Mouse (Mus musculus): Measurements from ENCODE around the gene Gm42669. TPM values are rescaled to one million over a fixed set of nuclear protein-coding genes. Genes with fewer than 3 reads are reported as not detected.

Gm42669 gene
- polyA plus RNA-seq, 1 experiment from 2014 or later = 0.72 TPM

GRCm38 (mm10) chr5:107497519-107498501 lies 9.6 kb upstream of the Gm42669 start:
- Histone ChIP-seq H3K36me3 (no peaks in the 10 kb centered on the region), H3K4me1 (peaks cover 9% of the 10 kb centered on the region), H3K4me3 (replicated peaks) (peak overlapping the region; percentile 39), H3K27ac (replicated peaks) (peak overlapping the region; percentile 80), H3K4me2 (peak overlapping the region; percentile 56), H3K9me3 (replicated peaks) (no peaks in the 10 kb centered on the region), H3K9ac (replicated peaks) (peak overlapping the region; percentile 34; the same call in 1 of the 2 replicates), H3K27me3 (replicated peaks) (no peaks in the 10 kb centered on the region)
- ATAC-seq (ENCODE audit: low FRiP score) = peak; percentile 94
- WGBS = 29% methylated on average over 10 of the region's 10 CpGs

DNA sequence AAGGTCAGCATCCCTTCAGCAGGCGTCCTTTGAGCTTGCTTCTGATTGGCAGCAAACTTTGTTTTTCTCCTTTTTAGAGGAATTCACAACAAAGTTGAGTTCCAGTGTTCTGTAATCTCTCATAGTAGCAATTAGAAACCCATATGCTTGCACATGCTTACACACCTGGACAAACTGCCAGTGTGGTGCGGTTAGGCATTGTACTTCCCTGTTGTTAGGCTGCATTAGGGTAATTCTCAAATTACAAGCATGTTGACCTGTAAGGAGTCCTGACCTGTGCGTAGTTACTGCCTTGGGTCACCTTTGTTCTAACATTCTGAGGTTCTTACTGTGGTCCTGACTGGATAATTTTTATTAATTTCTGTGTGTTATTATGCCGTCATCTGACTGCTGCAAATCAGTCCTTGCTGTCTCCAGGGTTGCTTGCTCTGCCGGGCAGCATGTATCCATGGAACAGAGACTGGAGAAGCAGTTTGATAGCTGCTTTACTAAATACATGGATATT lies 8.6 kb upstream of the Gm42669 start:
- 0 out of 2 replicates have a peak overlapping the region, but pooled peaks have one; percentile 80 for H3K27ac ChIP-seq (replicated peaks)
- peaks cover 5% of the 10 kb centered on the region; the same call in 1 of the 2 replicates for H3K36me3 ChIP-seq
- peak overlapping the region; percentile 56 for H3K4me2 ChIP-seq
- no peak overlapping the region; the same call in 1 of the 2 replicates for H3K9ac ChIP-seq (replicated peaks)
- ATAC-seq (ENCODE audit: low FRiP score) = no peak
- no peaks in the 10 kb centered on the region for H3K27me3 ChIP-seq (replicated peaks)
- 55% methylated on average over 5 of the region's 5 CpGs for WGBS
- H3K9me3 ChIP-seq (replicated peaks) = no peaks in the 10 kb centered on the region
- H3K4me3 ChIP-seq (replicated peaks) = peak overlapping the region; percentile 39
- peaks cover 9% of the 10 kb centered on the region for H3K4me1 ChIP-seq

GRCm38 (mm10) chr5:107499891-107500535 lies 7.4 kb upstream of the Gm42669 start:
- no peak for ATAC-seq (ENCODE audit: low FRiP score)
- 78% methylated on average over 5 of the region's 5 CpGs for WGBS
- Histone ChIP-seq H3K4me3 (replicated peaks) (no peak overlapping the region), H3K27me3 (replicated peaks) (no peaks in the 10 kb centered on the region), H3K4me2 (no peak overlapping the region), H3K4me1 (peaks cover 9% of the 10 kb centered on the region), H3K9ac (replicated peaks) (no peak overlapping the region), H3K36me3 (peaks cover 13% of the 10 kb centered on the region), H3K27ac (replicated peaks) (no peak overlapping the region), H3K9me3 (replicated peaks) (no peaks in the 10 kb centered on the region)

DNA sequence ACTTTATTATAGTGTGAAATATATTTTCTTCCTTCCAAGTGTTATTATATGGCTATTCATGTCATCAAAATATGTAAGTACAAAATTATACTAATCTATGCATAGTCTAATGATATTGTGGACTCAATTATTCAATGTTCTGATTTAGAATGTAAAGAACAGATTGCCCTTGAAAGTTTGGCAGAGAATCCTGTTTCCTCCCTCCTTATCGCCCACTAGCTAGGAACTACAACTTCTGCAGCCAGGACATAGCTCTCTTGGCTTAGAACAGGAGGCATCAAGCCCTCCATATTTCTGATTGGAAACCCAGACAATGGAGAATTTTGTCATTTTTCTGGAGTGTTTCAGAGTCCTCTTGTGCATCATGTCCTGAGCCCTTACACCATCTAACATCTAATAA lies 6.7 kb upstream of the Gm42669 start:
- no peak for ATAC-seq (ENCODE audit: low FRiP score)
- H3K27me3 ChIP-seq (replicated peaks) = no peaks in the 10 kb centered on the region
- H3K4me3 ChIP-seq (replicated peaks) = no peak overlapping the region
- H3K9ac ChIP-seq (replicated peaks) = no peak overlapping the region
- H3K27ac ChIP-seq (replicated peaks) = no peak overlapping the region
- 80% methylated on average over 1 of the region's 1 CpGs for WGBS
- H3K4me2 ChIP-seq = no peak overlapping the region
- no peaks in the 10 kb centered on the region for H3K9me3 ChIP-seq (replicated peaks)
- H3K4me1 ChIP-seq = peaks cover 9% of the 10 kb centered on the region
- H3K36me3 ChIP-seq = peaks cover 20% of the 10 kb centered on the region

DNA sequence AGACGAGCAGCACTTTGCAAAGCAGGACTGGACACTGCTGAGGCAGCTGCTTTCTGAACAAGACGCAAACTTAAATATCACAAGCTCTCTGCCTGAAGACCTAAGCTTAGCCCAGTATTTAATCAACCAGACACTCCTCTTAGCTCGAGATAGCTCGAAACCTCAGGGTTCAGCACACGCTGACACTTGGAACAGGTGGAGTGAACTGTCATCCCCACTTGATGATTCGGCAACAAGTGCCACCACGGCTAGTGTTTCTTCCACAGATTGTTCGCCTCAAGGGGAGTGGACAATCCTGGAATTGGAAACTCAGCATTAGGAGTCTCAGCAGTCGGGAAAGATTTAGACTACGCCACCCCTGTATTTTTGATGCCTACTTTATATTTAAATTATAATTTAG lies 3.1 kb downstream of the Gm42669 start:
- ATAC-seq (ENCODE audit: low FRiP score) = no peak
- H3K4me3 ChIP-seq (replicated peaks) = no peak overlapping the region
- no peaks in the 10 kb centered on the region for H3K4me1 ChIP-seq
- H3K27ac ChIP-seq (replicated peaks) = no peak overlapping the region
- no peaks in the 10 kb centered on the region for H3K9me3 ChIP-seq (replicated peaks)
- H3K36me3 ChIP-seq = peaks cover 22% of the 10 kb centered on the region
- no peak overlapping the region for H3K9ac ChIP-seq (replicated peaks)
- 89% methylated on average over 10 of the region's 10 CpGs for WGBS
- H3K4me2 ChIP-seq = no peak overlapping the region
- no peaks in the 10 kb centered on the region for H3K27me3 ChIP-seq (replicated peaks)

GRCm38 (mm10) chr5:107511326-107511725 lies 3.9 kb downstream of the Gm42669 start:
- no peak overlapping the region for H3K4me3 ChIP-seq (replicated peaks)
- peaks cover 20% of the 10 kb centered on the region for H3K36me3 ChIP-seq
- no peaks in the 10 kb centered on the region for H3K27me3 ChIP-seq (replicated peaks)
- H3K4me2 ChIP-seq = no peak overlapping the region
- no peaks in the 10 kb centered on the region for H3K4me1 ChIP-seq
- 65% methylated on average over 2 of the region's 2 CpGs for WGBS
- no peak for ATAC-seq (ENCODE audit: low FRiP score)
- H3K27ac ChIP-seq (replicated peaks) = no peak overlapping the region
- H3K9ac ChIP-seq (replicated peaks) = no peak overlapping the region
- H3K9me3 ChIP-seq (replicated peaks) = no peaks in the 10 kb centered on the region

GRCm38 (mm10) chr5:107513583-107513982 lies 6.2 kb downstream of the Gm42669 start:
- Histone ChIP-seq H3K9ac (replicated peaks) (no peak overlapping the region), H3K4me2 (no peak overlapping the region), H3K27me3 (replicated peaks) (no peaks in the 10 kb centered on the region), H3K4me3 (replicated peaks) (no peak overlapping the region), H3K9me3 (replicated peaks) (no peaks in the 10 kb centered on the region), H3K4me1 (no peaks in the 10 kb centered on the region), H3K27ac (replicated peaks) (no peak overlapping the region), H3K36me3 (peaks cover 3% of the 10 kb centered on the region)
- 55% methylated on average over 7 of the region's 7 CpGs for WGBS
- no peak for ATAC-seq (ENCODE audit: low FRiP score)

GRCm38 (mm10) chr5:107515453-107515852 lies 8.0 kb downstream of the Gm42669 start:
- Histone ChIP-seq H3K27me3 (replicated peaks) (no peaks in the 10 kb centered on the region), H3K4me1 (no peaks in the 10 kb centered on the region), H3K9ac (replicated peaks) (no peak overlapping the region), H3K27ac (replicated peaks) (no peak overlapping the region), H3K9me3 (replicated peaks) (no peaks in the 10 kb centered on the region), H3K36me3 (peaks cover 2% of the 10 kb centered on the region), H3K4me3 (replicated peaks) (no peak overlapping the region), H3K4me2 (no peak overlapping the region)
- ATAC-seq (ENCODE audit: low FRiP score) = no peak
- 93% methylated on average over 3 of the region's 3 CpGs for WGBS

GRCm38 (mm10) chr5:107516087-107516486 lies 8.7 kb downstream of the Gm42669 start:
- no peak overlapping the region for H3K27ac ChIP-seq (replicated peaks)
- H3K4me3 ChIP-seq (replicated peaks) = no peak overlapping the region
- H3K4me2 ChIP-seq = no peak overlapping the region
- H3K9me3 ChIP-seq (replicated peaks) = no peaks in the 10 kb centered on the region
- WGBS = 95% methylated on average over 1 of the region's 1 CpGs
- H3K27me3 ChIP-seq (replicated peaks) = no peaks in the 10 kb centered on the region
- H3K4me1 ChIP-seq = no peaks in the 10 kb centered on the region
- no peaks in the 10 kb centered on the region; the same call in 1 of the 2 replicates for H3K36me3 ChIP-seq
- no peak for ATAC-seq (ENCODE audit: low FRiP score)
- H3K9ac ChIP-seq (replicated peaks) = no peak overlapping the region

GRCm38 (mm10) chr5:107518602-107519001 lies 11.2 kb downstream of the Gm42669 start:
- Histone ChIP-seq H3K9ac (replicated peaks) (no peak overlapping the region), H3K36me3 (no peaks in the 10 kb centered on the region; the same call in 1 of the 2 replicates), H3K4me2 (no peak overlapping the region), H3K9me3 (replicated peaks) (no peaks in the 10 kb centered on the region), H3K4me1 (no peaks in the 10 kb centered on the region), H3K27me3 (replicated peaks) (no peaks in the 10 kb centered on the region), H3K4me3 (replicated peaks) (no peak overlapping the region), H3K27ac (replicated peaks) (no peak overlapping the region)
- 85% methylated on average over 4 of the region's 4 CpGs for WGBS
- no peak for ATAC-seq (ENCODE audit: low FRiP score)

DNA sequence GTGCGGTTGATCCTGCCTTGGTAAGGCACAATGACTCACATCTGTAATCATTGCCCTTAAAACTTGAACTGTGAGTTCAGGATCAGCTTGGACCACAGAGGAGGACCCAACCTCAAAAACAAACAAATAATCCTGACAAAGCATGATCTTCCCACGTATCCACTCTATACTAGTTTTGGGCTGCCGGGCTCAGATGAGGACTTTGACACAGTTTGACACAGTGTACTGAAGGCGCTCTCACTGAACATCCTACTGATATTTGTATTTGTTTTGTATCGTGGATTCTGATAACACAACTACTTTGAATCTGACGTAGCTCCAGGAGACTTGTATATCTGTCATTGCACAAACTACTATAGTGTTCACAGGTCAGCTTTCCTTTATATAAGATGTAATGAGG lies 14.0 kb downstream of the Gm42669 start:
- no peak overlapping the region for H3K4me2 ChIP-seq
- no peaks in the 10 kb centered on the region for H3K9me3 ChIP-seq (replicated peaks)
- H3K27ac ChIP-seq (replicated peaks) = no peak overlapping the region
- H3K4me1 ChIP-seq = no peaks in the 10 kb centered on the region
- ATAC-seq (ENCODE audit: low FRiP score) = no peak
- H3K27me3 ChIP-seq (replicated peaks) = no peaks in the 10 kb centered on the region
- H3K9ac ChIP-seq (replicated peaks) = no peak overlapping the region
- WGBS = 93% methylated on average over 6 of the region's 6 CpGs
- H3K4me3 ChIP-seq (replicated peaks) = no peak overlapping the region
- H3K36me3 ChIP-seq = no peaks in the 10 kb centered on the region
